Mouse (Mus musculus) layer of hippocampus, adult 18-20 months (tissue): Measurements from ENCODE around the gene Ccdc171. TPM values are rescaled to one million over a fixed set of nuclear protein-coding genes. Genes with fewer than 3 reads are reported as not detected.

Source experiments
- DNase-seq, 2 experiments: peaks; one replicate each; pipeline ENCODE4 v3.0.0; 2022; ENCODE audit warnings: low spot score in 2 of 2
- total RNA-seq, 2 experiments: library from RNA; stranded (reverse); gene quantifications; 2 replicates each; pipeline ENCODE4 v1.2.3; 2021

Gene Ccdc171
- total RNA-seq, 2 experiments from 2014 or later = 4.0 to 6.0 TPM

DNA sequence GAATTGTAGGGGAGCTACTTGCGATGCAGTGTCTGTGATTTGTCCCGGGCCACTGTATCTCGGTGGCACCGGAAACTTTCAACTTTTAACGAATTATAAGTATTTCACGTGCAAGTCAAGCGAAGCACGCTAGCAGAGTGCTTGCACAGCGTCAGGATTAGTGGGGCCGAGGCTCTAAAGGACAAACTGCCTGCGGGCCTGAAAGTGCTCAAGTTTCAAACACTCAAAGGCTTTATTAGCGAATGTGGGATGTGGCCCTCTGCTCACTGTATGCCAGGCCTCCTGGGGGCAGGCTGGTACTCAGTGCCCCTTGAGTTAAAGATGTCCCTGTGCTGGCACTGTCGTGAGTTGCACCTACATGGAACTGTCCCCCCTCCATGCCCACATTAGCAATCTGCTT, 266.5 kb downstream of the Ccdc171 start:
- DNase-seq = no peak

DNA sequence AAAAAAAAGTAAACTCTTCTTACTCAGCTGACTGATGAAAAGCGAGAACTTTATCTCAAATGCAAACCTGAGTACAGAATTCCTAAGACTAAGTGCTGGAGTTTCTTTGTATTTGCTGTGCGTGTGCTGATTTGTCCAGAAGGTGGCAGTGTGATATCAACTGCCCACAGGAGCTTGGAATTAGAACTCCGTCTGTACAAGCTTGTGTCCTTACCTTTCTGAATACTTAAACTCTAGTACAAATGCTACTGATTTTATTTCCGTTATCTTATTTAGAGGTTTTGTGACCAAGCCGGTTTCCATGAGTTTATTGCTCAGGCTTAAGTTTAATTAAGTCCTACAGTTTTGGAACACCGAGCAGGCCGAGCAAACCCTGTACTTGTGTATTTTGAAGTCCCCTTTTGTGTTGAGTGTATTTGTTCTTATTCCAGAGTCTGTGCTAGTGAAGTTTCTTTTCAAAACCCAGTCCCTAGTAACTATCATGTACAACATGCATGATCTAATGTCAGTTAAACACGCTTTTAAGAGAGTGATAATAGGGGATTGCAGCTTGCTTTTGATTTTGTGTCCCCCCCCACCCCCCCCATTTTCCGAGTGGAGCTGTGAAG, 269.1 kb downstream of the Ccdc171 start:
- DNase-seq = peak; percentile 36 to 81

DNA sequence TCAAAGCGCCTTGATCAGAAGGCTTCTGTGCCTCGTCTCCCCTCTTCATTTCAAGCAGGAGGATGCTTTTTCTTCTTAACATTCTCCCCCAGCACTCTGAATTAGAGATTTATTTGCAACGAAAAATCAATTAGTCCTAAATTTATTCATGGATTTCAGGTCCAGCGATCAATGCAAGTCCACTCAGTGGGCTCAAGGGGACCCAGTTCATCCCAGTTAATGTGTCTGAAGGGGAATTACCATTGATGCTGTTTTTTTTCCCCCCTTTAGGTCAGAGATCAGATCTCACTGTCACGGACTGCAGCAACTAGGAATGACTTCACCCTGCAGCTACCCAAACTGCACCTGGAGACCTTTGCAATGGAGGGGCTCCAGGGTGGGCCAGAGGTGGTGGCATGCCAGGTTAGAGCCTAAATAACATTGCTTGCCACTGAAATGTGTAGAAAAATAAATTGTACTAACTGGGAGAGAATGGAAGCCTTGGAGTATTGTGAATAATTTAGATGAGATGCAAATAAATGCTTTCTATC, 269.6 kb downstream of the Ccdc171 start:
- no peak for DNase-seq

DNA sequence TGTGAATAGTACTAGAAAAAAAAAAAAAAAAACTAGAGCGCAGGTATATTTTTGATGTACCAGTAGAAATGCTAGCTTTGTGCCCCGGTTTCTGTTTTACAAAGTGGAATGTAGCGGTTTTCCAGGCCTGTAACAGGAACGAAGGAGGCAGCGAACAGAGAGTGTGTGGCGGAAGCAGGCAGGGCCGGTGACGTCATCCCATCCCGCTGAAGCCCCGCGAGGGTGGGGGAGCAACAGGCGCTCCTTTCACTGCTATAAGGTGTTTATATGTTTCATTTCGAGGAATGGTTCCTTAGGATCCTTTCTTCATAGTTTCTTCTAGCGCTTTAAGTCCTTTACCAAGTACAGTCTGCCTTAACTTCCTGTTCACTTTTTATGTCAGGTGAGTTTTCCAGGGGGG, 272.6 kb downstream of the Ccdc171 start:
- DNase-seq = no peak

DNA sequence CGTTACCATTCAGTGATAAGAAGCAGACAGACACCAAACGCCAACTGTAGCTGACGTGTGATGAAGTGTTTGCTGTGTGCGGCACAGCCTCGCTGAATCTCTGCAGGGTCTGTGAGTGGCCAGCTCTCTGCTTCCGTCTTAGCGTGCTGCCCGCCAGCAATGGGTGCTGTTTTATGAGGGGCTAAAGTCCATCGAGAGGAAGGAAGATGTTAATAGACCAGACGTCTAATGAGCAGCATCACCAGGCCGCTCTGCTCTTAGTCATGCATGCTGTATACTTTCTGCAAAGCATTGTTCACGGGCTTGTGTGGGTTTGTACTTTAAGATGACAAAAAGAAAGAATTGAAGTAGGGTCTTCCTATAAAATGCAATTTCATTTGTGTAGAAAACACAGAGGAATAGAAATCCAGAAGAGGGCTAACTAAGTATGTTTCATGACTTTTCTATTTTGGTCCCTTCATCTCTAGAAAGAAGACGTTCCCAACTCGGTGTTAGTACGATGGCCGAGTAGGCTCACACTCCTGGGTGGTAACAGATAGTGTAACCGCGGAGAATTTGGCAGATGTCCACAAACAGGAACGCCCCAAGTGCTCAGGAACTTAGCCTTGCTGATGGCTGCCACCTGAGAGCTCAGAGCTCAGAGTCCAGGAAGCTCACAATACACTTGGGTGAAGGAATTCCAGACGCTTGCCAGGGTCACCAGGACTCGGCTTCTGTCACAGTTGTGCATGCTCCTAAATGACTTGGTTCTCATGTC, 273.5 kb downstream of the Ccdc171 start:
- no peak for DNase-seq

DNA sequence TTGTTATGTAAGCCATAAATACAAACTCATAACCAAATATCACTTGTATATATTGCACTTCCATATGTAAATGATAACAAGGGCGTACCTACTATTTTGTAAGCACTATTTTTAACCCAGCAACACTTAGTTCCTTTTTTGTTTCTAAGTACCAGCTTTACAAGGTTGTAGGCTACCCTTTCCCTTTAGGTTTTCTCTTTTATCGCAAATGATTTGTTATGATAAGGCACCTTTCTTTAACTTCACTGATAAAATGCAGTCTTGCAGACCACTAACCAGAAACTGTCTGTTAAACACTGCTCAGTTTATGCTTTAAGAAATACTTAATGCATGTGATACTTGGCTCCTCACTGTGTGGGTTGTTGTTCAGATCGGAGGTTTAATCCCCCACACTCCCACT, 275.1 kb downstream of the Ccdc171 start:
- DNase-seq = no peak

DNA sequence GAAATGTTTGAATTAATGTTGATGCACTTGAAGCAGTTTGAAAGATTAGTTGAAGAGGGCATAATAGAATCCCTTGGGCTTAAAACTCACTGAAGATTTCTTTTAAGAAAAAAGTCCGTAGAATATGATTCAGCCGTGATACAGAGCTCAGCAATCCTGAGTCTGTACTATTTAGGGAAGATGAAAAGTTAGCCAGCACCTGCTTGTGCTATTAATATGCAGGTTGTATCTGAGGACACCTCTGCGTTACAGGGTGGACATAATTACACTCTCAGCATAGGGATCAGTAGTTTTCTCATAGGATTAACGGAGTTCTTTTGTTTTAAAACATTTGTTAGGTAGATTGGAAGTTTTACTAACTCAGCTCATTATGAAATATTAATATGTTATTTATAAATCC, 291.6 kb downstream of the Ccdc171 start:
- no peak for DNase-seq

DNA sequence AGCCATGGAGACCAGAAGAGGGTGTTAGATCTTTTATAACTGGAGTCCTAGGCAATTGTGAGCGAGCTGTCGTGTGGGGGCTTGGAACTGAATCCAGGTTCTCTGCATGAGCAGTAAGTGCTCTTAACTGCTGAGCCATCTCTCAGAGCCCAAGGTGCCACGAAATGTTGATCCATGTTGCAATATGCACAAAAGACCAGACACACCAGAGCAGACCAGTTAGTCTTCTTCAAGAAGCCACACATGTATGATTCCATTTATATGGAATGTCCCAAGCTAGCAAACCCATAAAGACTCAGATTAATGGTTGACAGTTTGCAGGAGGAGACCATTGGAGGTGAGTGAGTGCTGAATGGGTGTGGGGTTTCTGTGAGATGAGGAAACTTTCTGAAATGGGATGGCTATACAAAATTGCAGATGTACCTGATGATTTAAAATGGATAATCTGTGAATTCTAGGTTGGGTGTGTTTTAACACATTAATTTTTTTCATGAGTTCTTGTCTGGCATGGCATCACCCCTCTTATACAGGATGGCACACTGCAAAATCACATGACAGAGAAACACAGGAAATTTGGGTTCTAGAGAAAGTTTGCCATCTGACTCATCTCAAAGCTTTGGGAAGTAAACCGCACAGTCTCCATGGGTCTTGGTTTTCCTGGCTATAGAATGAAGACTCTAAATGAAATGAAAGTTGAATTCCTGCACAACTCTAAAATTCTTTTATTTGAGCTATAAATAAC, 304.5 kb downstream of the Ccdc171 start:
- no peak for DNase-seq

DNA sequence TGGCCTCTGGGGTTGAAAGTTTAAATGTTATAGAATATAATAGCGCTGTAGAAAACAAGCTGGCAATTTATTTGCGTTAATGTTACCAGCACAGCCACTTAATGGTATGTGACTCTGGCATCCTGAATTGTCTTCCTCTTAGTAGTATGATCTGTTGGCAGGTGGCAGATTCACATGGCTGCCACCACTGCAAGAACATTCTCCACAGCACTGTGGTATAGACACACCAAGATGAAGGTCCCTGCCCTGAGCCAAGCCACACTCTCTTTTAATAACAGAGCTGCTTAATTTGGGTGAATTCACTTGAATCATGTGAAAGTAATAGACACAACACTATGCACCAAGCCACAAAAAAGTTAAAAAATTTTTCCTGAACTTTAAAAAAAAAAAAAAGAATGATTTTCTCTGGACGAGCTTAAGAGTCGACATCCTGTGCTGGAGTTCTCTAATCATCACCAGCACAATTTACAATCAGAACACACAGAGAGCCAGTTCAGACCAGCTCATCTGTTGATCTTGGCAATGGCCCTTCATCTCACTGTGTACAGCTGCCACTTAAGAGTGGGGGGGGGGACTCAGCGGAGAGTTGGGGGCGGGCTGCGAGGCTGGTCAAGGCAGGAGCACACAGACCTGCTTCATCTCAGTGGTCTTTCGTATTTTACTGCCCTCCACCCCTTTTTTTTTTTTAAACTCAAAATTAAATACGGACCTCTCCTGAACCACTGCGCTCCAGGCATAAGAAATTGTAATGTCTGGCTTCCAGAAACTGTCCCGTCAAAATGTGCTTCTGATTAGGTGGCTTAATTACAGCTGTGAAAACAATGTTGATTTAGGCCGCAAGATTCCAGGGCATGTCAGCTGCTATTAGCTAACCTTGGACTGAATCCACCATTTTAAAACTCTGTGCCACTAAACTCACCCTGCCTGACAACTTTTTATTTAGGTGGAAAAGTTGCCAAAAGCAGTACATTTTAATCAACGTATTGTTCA, 305.8 kb downstream of the Ccdc171 start:
- peak in 1 of 2 experiments; percentile 18 for DNase-seq

DNA sequence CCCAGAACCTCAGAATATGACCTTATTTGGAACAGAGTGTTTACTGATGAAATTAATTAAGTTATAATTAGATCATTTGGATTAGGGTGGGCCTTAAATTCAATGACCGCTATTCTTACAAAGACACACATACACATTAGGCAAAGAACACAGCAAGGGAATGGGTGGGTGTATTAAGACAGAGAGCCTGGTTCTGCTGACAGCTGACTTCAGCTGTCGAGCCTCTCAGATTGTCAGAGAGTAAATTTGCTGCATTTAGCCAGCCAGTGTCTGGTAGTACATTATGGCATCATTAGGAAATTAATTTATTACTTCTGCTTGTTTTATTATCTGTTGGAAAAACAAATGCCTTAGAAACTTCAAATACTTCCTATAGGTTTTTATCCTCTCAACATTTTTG, 313.7 kb downstream of the Ccdc171 start:
- DNase-seq = no peak

DNA sequence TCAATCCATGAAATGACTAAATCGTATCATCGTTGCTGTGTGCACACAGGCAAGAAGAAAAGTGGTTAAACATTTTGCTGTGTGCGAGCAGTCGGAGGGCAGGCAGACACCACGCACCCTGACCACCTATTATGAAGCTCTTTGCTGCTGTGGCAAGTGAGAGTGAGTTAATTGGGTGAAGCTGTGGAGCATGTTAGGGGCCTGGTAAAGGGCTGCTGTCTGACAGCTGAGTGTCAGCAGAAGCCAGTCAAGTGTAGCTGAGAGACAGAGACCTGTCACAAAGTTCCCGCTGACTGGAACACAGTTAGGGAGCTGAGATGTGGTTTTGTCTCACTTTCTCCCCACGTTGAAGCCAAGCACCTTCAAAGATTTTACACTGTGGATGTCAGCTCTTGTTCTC, 321.0 kb downstream of the Ccdc171 start:
- DNase-seq = no peak

DNA sequence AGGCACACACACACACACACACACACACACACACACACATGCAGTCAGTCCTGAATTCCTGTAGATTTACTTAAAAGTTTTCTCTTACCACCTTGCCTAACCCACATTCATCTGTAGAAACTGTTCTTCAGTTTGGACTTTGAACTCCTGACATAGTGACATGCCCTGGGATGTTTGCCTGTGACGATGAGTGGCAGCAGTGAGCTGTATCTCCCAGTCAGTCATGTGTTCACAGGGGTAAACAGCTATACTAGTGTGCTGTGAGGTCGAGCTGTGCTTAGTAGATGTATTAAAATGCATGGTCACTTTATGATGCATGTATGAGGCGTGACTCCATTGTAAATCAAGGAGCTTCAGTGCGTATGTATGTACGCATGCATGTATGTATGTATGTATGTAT, 328.5 kb downstream of the Ccdc171 start:
- no peak for DNase-seq

DNA sequence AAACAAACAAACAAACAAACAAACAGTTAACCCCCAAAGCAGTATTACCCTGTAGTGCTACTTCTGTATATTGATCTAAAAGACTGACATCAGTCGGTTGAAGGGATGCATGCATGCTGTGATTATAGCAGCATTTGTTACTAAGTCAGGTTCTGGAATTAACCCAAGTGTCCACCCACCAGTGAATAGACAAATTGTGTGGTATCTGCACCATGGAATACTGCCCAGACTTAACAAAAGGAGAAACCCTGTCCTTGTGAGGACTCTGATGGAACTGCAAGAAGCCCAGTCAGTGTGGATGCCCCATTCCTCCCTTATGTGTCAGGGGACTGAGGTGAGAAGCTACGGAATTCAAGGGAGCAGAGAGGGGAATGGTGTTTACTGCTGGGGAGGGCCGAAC, 336.4 kb downstream of the Ccdc171 start:
- peak; percentile 20 to 55 for DNase-seq

DNA sequence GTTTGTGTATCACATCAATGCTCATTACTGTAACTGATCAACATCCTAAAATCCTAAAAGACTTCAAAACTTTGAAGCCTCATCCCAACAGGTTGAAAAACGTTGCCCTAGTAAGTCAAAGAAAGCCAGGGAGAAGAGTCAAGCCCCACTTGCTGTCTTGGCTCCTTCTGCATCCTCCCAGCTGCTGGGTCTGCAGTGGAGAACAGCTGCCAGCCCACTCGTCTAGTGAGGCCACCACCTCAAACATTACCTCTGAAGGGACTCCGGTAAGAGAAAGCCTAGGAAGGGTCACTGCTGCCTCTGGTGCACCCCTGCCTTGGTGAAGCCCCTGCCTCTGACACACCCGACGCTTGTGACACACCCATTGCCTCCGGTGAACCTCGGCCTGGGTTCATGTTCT, 336.9 kb downstream of the Ccdc171 start:
- no peak for DNase-seq

DNA sequence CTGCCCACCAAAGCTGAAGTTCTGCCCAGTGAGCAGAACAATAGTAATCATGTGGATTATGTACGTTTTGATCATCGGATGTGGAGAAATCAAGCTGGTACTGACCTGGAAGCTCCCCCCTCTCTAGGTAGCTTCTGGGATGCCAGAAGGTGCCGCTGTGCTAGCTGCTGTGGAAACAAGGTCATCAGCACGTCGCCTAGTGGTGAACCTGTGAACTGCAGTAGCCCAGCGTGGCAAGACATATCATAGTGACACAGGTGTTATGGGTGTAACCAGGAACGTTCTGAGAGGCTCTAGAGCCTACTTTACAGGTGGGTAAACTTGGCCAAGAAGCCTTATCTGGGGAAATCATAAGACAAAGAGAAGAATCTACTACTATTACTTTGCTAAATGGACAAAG, 351.3 kb downstream of the Ccdc171 start:
- no peak for DNase-seq

DNA sequence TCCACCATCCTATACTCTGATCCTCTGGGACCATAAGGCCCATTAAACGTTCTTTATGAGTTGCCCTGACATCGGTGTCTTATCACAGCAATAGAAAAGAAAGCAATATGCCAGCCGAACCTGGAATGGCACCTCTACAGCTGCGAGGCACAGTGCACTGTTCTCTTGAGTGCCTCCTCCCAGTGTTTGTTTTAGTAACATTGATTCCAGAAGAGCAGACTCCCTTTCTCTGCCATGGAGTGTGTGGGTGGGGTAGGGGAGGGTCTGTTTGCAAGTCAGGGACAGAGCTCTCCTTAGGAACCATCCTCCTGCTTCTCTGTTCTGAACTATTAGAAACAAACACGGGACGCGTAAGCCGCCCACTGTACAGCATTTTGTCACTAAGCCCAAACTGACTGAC, 352.9 kb downstream of the Ccdc171 start:
- peak; percentile 24 to 51 for DNase-seq

DNA sequence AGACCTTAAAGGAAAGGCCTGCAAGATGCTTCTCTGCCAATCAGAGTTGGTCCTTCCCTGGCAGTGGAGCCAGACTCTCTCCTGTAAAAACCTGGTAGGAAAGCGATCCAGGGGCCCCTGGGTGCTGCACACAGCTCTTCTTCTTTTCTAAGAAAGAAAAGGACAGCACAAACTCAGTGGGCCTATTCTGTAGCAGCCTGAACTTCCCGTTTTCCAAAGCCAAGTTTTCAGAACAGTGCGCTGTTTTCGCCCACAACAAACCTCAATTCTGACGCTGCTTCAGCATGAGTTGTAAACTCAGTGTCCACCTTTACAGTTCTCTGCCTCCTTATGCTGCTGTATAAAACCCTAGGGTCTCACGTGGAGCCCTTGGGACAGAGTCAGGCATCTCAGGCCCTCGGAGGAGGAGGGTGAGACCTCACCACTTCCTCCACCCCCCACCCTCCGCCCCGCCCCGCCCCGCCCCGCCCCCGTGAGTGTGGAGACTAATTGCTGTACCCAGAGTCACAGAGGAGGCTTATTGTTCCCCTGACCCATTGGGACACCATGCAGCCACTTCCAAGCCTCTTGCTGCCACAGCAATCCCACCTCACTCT, 363.2 kb downstream of the Ccdc171 start:
- DNase-seq = no peak

DNA sequence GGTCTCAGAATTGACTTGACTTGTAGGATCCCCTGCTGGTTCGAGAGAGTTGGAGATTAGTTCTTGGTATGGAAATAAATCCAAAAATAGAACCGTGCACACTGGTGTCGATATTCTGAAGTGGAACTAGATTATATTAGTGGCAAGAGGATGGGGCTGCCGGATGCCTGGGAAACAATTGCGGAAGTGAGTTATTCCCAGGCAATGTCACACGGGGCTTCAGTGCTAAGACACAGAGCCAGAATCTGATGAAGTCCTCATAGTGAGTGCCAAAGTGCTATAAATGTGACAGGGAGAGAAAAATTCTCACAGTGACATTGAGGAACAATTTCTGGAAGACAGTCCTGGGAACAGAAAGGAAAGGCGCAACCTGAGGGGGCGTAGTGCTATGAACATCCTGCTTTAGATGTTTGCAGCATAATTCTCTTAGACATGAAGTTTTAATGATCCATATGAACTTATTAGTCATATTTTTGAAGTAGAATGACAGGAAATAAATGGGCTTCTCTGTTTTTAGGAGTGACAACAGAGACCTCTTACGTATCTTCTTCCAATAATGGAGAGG, 376.8 kb downstream of the Ccdc171 start:
- no peak for DNase-seq
